Mouse (Mus musculus): ENCODE data around the gene Cdh11. TPM values are rescaled to one million over a fixed set of nuclear protein-coding genes. Genes with fewer than 3 reads are reported as not detected.
"Not testable (repeated sequence)": the region's sequence is repeated elsewhere in the genome, so short reads cannot be mapped to it uniquely, and the experiment has no call there.

Gene Cdh11
- polyA plus RNA-seq, 1 experiment from 2014 or later = 37.9 TPM

DNA sequence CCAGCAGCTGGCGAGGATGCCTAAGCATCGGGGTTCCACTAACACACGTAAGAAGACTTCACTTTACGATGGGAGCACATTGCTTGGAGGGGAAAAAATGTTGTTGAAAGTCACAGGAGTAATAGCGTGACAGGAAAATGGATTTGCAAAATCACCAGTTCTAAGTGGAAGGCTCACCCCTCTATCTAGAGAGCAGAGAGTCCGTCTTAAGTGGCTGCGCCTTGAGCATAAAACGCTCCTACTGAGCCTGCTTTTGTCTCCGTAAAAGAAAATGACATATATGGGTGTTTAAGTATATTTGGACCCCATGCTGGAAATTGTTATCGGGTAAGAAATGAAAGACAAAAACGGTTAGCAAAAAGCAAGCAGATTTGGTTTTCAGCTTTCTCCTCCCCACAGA lies 100.4 kb downstream of the Cdh11 start:
- no peaks in the 10 kb centered on the region for H3K27me3 ChIP-seq (replicated peaks; ENCODE audit: control insufficient read depth, insufficient read depth, low read length)
- H3K4me3 ChIP-seq (ENCODE audit: low read length) = no peak overlapping the region
- no peak overlapping the region for H3K9ac ChIP-seq (ENCODE audit: low read depth, low read length)

DNA sequence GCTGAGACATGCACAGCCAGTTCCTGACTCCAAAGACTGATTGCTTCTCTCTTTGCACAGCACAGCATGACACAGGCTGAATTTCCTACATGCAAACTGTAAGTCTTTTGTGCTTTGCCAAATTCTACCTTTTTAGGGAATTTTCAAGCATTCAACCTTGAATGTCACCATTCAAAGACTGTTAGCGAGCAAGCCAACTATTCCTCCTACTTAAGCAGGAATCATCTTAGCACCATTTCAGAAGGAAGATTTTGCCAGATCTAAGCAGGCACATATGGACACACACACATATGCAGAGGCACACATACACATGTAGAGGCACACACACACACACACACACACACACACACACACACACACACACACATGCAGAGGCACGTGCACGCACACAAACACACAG lies 108.3 kb downstream of the Cdh11 start:
- no peak overlapping the region for H3K27ac ChIP-seq (ENCODE audit: low read depth, low read length)
- no peak overlapping the region for H3K4me2 ChIP-seq (ENCODE audit: low read length)
- peaks cover 6% of the 10 kb centered on the region for H3K36me3 ChIP-seq (ENCODE audit: control insufficient read depth, insufficient read depth, low read length)
- H3K4me3 ChIP-seq (ENCODE audit: low read length) = no peak overlapping the region
- H3K9ac ChIP-seq (ENCODE audit: low read depth, low read length) = no peak overlapping the region
- 75% methylated on average over 3 of the region's 3 CpGs for WGBS
- no peaks in the 10 kb centered on the region for H3K4me1 ChIP-seq (ENCODE audit: control insufficient read depth, insufficient read depth, low read depth, low read length)
- no peak for ATAC-seq
- H3K9me3 ChIP-seq (ENCODE audit: control insufficient read depth, low read length) = no peaks in the 10 kb centered on the region
- H3K27me3 ChIP-seq (replicated peaks; ENCODE audit: control insufficient read depth, insufficient read depth, low read length) = no peaks in the 10 kb centered on the region

More for the DNA sequence above, 100.4 kb downstream of the Cdh11 start:
- peak overlapping the region; percentile 6 for H3K4me2 ChIP-seq (ENCODE audit: low read length)
- no peaks in the 10 kb centered on the region for H3K4me1 ChIP-seq (ENCODE audit: control insufficient read depth, insufficient read depth, low read depth, low read length)
- H3K36me3 ChIP-seq (ENCODE audit: control insufficient read depth, insufficient read depth, low read length) = no peaks in the 10 kb centered on the region
- no peak overlapping the region for H3K27ac ChIP-seq (ENCODE audit: low read depth, low read length)
- H3K9me3 ChIP-seq (ENCODE audit: control insufficient read depth, low read length) = no peaks in the 10 kb centered on the region
- no peak for ATAC-seq
- 53% methylated on average over 11 of the region's 11 CpGs for WGBS

GRCm38 (mm10) chr8:102664561-102664960 lies 120.9 kb downstream of the Cdh11 start:
- H3K36me3 ChIP-seq (ENCODE audit: control insufficient read depth, insufficient read depth, low read length); H3K4me2 ChIP-seq (ENCODE audit: low read length); H3K9ac ChIP-seq (ENCODE audit: low read depth, low read length); H3K27me3 ChIP-seq (replicated peaks; ENCODE audit: control insufficient read depth, insufficient read depth, low read length); ATAC-seq; H3K9me3 ChIP-seq (ENCODE audit: control insufficient read depth, low read length); H3K4me3 ChIP-seq (ENCODE audit: low read length); H3K4me1 ChIP-seq (ENCODE audit: control insufficient read depth, insufficient read depth, low read depth, low read length); H3K27ac ChIP-seq (ENCODE audit: low read depth, low read length): not testable (repeated sequence)
- 88% methylated on average over 5 of the region's 5 CpGs for WGBS

- Histone ChIP-seq H3K9me3 (ENCODE audit: control insufficient read depth, low read length) (no peaks in the 10 kb centered on the region), H3K4me3 (ENCODE audit: low read length) (no peak overlapping the region), H3K27me3 (replicated peaks; ENCODE audit: control insufficient read depth, insufficient read depth, low read length) (no peaks in the 10 kb centered on the region), H3K9ac (ENCODE audit: low read depth, low read length) (no peak overlapping the region), H3K4me1 (ENCODE audit: control insufficient read depth, insufficient read depth, low read depth, low read length) (no peaks in the 10 kb centered on the region), H3K27ac (ENCODE audit: low read depth, low read length) (no peak overlapping the region), H3K4me2 (ENCODE audit: low read length) (no peak overlapping the region), H3K36me3 (ENCODE audit: control insufficient read depth, insufficient read depth, low read length) (peaks cover 13% of the 10 kb centered on the region)
- ATAC-seq = no peak
- 63% methylated on average over 2 of the region's 2 CpGs for WGBS
These were observed 128.9 kb downstream of the Cdh11 start for GRCm38 (mm10) chr8:102656529-102656928.

- ATAC-seq = no peak
- Histone ChIP-seq H3K4me2 (ENCODE audit: low read length) (no peak overlapping the region), H3K27ac (ENCODE audit: low read depth, low read length) (no peak overlapping the region), H3K4me3 (ENCODE audit: low read length) (no peak overlapping the region), H3K4me1 (ENCODE audit: control insufficient read depth, insufficient read depth, low read depth, low read length) (no peaks in the 10 kb centered on the region), H3K9me3 (ENCODE audit: control insufficient read depth, low read length) (no peaks in the 10 kb centered on the region), H3K9ac (ENCODE audit: low read depth, low read length) (no peak overlapping the region), H3K36me3 (ENCODE audit: control insufficient read depth, insufficient read depth, low read length) (peaks cover 12% of the 10 kb centered on the region), H3K27me3 (replicated peaks; ENCODE audit: control insufficient read depth, insufficient read depth, low read length) (no peaks in the 10 kb centered on the region)
- 91% methylated on average over 4 of the region's 4 CpGs for WGBS
These were observed 133.5 kb downstream of the Cdh11 start for GRCm38 (mm10) chr8:102651964-102652363.

- no peak for ATAC-seq
- no peaks in the 10 kb centered on the region for H3K9me3 ChIP-seq (ENCODE audit: control insufficient read depth, low read length)
- no peak overlapping the region for H3K9ac ChIP-seq (ENCODE audit: low read depth, low read length)
- H3K27me3 ChIP-seq (replicated peaks; ENCODE audit: control insufficient read depth, insufficient read depth, low read length) = no peaks in the 10 kb centered on the region
- H3K4me2 ChIP-seq (ENCODE audit: low read length) = no peak overlapping the region
- WGBS = 66% methylated on average over 3 of the region's 3 CpGs
- H3K4me1 ChIP-seq (ENCODE audit: control insufficient read depth, insufficient read depth, low read depth, low read length) = no peaks in the 10 kb centered on the region
- H3K4me3 ChIP-seq (ENCODE audit: low read length) = no peak overlapping the region
- no peak overlapping the region for H3K27ac ChIP-seq (ENCODE audit: low read depth, low read length)
- H3K36me3 ChIP-seq (ENCODE audit: control insufficient read depth, insufficient read depth, low read length) = no peaks in the 10 kb centered on the region
These were observed 158.3 kb downstream of the Cdh11 start for GRCm38 (mm10) chr8:102627151-102627550.

DNA sequence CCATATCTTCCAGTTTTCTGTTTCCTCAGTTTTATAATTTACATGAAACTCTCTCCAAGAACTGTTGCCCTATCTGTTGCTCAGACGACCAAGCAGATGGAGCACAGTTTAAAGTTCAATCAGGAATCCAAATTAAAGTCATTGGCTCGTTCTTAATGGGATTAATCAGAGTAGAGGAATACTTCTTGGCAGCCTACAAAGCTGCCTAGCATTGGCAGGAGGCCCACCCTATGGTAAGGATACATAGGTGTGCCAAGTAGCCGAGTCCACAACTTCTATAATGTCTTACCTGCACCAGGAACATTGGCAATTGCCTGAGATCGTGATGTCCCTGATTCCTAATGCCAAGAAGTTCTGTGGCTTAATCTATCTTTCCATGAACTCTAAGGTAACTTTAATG lies 173.3 kb downstream of the Cdh11 start:
- 68% methylated on average over 4 of the region's 4 CpGs for WGBS
- Histone ChIP-seq H3K4me2 (ENCODE audit: low read length) (no peak overlapping the region), H3K4me3 (ENCODE audit: low read length) (no peak overlapping the region), H3K9me3 (ENCODE audit: control insufficient read depth, low read length) (no peaks in the 10 kb centered on the region), H3K4me1 (ENCODE audit: control insufficient read depth, insufficient read depth, low read depth, low read length) (no peaks in the 10 kb centered on the region), H3K27me3 (replicated peaks; ENCODE audit: control insufficient read depth, insufficient read depth, low read length) (no peaks in the 10 kb centered on the region), H3K27ac (ENCODE audit: low read depth, low read length) (no peak overlapping the region), H3K9ac (ENCODE audit: low read depth, low read length) (no peak overlapping the region), H3K36me3 (ENCODE audit: control insufficient read depth, insufficient read depth, low read length) (no peaks in the 10 kb centered on the region)
- 0 out of 2 replicates have a peak, but pooled peaks have one; percentile 24 for ATAC-seq

- no peaks in the 10 kb centered on the region for H3K9me3 ChIP-seq (ENCODE audit: control insufficient read depth, low read length)
- no peak overlapping the region for H3K27ac ChIP-seq (ENCODE audit: low read depth, low read length)
- no peaks in the 10 kb centered on the region for H3K27me3 ChIP-seq (replicated peaks; ENCODE audit: control insufficient read depth, insufficient read depth, low read length)
- 70% methylated on average over 4 of the region's 4 CpGs for WGBS
- ATAC-seq = no peak
- no peaks in the 10 kb centered on the region for H3K36me3 ChIP-seq (ENCODE audit: control insufficient read depth, insufficient read depth, low read length)
- H3K4me3 ChIP-seq (ENCODE audit: low read length) = no peak overlapping the region
- H3K4me2 ChIP-seq (ENCODE audit: low read length) = no peak overlapping the region
- no peaks in the 10 kb centered on the region for H3K4me1 ChIP-seq (ENCODE audit: control insufficient read depth, insufficient read depth, low read depth, low read length)
- no peak overlapping the region for H3K9ac ChIP-seq (ENCODE audit: low read depth, low read length)
These were observed 184.1 kb downstream of the Cdh11 start for GRCm38 (mm10) chr8:102601327-102601726.

GRCm38 (mm10) chr8:102596523-102596922 lies 188.9 kb downstream of the Cdh11 start:
- Histone ChIP-seq H3K9me3 (ENCODE audit: control insufficient read depth, low read length) (no peaks in the 10 kb centered on the region), H3K4me2 (ENCODE audit: low read length) (no peak overlapping the region), H3K9ac (ENCODE audit: low read depth, low read length) (no peak overlapping the region), H3K4me3 (ENCODE audit: low read length) (no peak overlapping the region), H3K27ac (ENCODE audit: low read depth, low read length) (no peak overlapping the region), H3K36me3 (ENCODE audit: control insufficient read depth, insufficient read depth, low read length) (no peaks in the 10 kb centered on the region), H3K27me3 (replicated peaks; ENCODE audit: control insufficient read depth, insufficient read depth, low read length) (no peaks in the 10 kb centered on the region), H3K4me1 (ENCODE audit: control insufficient read depth, insufficient read depth, low read depth, low read length) (no peaks in the 10 kb centered on the region)
- ATAC-seq = no peak
- 32% methylated on average over 3 of the region's 3 CpGs for WGBS

GRCm38 (mm10) chr8:102593899-102594298 lies 191.5 kb downstream of the Cdh11 start:
- H3K4me3 ChIP-seq (ENCODE audit: low read length) = no peak overlapping the region
- no peak overlapping the region for H3K4me2 ChIP-seq (ENCODE audit: low read length)
- H3K27me3 ChIP-seq (replicated peaks; ENCODE audit: control insufficient read depth, insufficient read depth, low read length) = no peaks in the 10 kb centered on the region
- no peaks in the 10 kb centered on the region for H3K4me1 ChIP-seq (ENCODE audit: control insufficient read depth, insufficient read depth, low read depth, low read length)
- H3K36me3 ChIP-seq (ENCODE audit: control insufficient read depth, insufficient read depth, low read length) = no peaks in the 10 kb centered on the region
- H3K27ac ChIP-seq (ENCODE audit: low read depth, low read length) = no peak overlapping the region
- H3K9me3 ChIP-seq (ENCODE audit: control insufficient read depth, low read length) = no peaks in the 10 kb centered on the region
- no peak overlapping the region for H3K9ac ChIP-seq (ENCODE audit: low read depth, low read length)
- ATAC-seq = no peak
- 91% methylated on average over 6 of the region's 6 CpGs for WGBS
